Mouse (Mus musculus) spleen, adult 12 weeks (tissue): ENCODE data around the gene Mal.

Source experiments
- DNase-seq: peaks from one replicate; pipeline ENCODE4 v3.0.0; 2022; ENCODE audit warnings: low spot score

The Mal gene

DNA sequence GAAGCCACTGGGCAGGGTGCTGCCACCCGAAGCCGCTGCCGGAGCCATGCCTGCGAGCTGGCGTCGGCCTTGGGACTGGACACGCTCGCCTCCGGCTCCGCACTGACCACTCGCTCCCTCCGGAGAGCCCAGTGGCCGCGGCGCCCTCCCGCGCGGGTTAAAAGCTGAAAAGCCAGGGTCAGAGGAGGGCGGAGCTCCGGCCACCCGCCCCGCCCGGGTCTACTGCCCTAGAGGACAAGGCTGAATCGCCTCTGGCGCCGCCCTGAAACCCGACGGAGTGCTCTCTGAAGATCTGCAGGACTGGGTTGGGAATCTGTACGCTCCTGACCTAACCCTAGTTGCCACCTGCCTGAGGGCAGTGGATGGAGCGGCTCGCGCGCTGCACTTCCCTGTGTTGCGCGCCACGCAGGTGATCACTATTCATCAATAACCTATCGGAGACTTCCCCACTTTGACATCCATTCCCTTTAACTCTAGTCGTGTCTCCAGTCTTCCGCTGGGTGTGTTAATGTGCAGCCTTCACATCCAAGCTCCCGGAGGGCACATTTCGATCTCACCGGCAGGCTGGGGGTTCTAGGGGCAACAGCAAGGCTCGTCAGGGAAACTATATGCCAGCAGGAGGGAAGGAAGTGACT lies at the start of gene Mal:
Mal (minus strand) TSS at position 610 of the 635 bp plus-strand sequence.
- DNase-seq, result no peak

- no peak for DNase-seq
Measured at GRCm38 (mm10) chr2:127705267-127705666, 48.8 kb upstream of the Mal start.

GRCm38 (mm10) chr2:127689239-127689638 lies 32.7 kb upstream of the Mal start:
- no peak for DNase-seq

DNA sequence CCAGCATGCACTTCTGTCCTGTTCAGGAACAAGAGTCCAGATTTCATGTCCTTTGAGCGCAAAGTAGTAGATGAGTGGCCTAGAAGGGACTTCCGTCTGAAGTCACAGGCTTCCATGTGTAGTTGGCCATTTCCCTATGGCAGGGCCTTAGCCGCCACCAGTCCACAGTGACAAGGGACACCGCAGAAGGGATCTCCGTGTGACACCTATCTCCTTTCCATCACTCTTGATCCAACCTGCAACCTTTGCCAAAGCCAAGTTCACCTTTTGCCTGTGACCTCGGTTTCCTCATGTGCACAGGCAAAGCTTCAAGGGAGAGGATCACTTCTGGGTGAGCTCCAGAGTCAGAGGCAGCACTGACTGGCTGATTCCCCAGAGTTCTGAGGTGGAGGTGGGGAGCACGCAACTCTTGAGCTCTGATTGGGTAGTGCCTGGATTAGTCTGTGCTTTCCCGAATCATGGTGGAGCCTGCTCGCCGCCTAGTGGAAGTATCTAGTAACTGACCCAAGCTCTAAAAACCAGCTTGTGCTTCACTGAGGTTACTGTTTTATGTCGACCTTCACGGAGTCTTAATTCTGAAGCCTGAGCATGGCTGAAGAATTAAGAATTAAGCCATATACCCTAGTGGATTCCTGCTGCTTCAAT lies 27.3 kb upstream of the Mal start:
- DNase-seq, result no peak

- DNase-seq, result no peak
Measured at GRCm38 (mm10) chr2:127667843-127668506, 11.5 kb upstream of the Mal start.

DNA sequence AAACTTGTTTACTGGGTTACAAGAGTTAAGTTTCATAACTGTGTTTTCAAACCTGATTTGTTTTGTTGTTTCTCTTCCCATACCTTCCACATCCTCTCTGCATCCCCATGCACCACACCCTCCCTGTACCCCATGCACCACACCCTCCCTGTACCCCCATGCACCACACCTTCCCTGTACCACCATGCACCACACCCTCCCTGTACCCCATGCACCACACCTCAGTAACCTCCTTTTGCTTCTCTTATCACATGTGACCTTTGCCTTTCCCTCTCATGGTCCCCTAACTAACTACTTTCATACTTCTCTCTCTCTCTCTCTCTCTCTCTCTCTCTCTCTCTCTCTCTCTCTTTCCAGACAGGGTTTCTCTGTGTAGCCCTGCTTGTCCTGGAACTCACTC lies 10.5 kb upstream of the Mal start:
- DNase-seq, result no peak

- no peak for DNase-seq
Measured at GRCm38 (mm10) chr2:127662708-127663107, 6.2 kb upstream of the Mal start.

DNA sequence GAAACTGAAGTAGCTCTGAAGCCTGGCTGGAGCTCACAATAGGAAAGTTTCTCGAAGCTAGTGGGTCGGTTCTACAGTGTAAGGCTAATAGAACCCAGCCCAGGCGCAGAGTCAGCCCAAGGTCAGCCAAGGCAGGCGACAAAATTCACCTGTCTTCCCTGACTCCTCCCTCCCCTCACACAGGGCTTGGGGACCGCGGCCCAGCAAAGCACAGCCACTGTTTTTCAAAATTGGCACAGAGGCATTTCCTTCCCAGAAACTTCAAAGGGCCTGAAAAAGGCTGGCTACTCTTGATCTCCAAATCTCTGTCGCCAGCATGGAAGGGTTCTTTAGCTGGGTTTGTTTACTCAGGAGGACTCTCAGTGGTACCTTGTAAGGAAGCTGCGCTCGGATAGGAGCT lies 1.1 kb downstream of the Mal start:
- DNase-seq, result no peak

- DNase-seq, result no peak
Measured at GRCm38 (mm10) chr2:127654786-127655185, 1.7 kb downstream of the Mal start.

- DNase-seq, result no peak
Measured at GRCm38 (mm10) chr2:127652805-127653204, 3.7 kb downstream of the Mal start.

GRCm38 (mm10) chr2:127652335-127652734 lies 4.2 kb downstream of the Mal start:
- no peak for DNase-seq

DNA sequence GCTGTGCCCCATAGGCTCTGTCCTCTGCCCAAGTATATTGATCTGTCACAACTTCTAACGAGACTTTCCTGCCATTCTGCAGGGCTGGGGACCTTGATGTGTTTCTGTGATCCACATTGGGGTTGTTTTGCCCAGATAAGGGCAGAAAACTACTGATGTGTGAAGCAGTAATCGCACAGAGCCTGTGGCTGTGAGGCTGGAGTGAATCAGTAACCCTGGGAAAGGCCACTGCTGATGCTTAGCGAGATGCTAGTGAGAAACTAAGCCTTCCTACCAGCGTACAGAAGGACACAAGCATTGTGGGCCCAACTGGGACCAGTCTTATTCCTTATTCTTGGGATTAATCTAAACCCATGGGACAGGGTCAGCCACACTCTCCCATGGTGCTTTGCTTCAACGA lies 4.9 kb downstream of the Mal start:
- no peak for DNase-seq

GRCm38 (mm10) chr2:127649921-127650320 lies 6.6 kb downstream of the Mal start:
- DNase-seq, result no peak

DNA sequence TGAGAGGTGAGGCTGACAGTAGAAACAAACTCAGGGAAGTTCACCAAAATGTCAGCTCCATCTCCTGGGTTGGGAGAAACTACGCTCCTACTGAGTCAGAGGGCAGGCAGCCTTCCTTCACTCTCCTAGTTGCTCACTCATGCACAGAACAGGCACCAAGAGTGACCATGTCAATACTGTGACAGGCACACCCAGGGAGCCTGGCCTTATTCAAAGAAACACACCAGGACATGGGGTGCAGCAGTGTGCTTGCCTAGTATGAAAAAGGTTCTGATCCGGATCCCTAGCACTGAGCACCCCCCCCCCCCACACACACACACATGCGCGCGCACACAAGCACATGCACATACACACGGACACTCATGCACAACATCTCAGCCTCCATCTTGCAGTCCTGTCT lies 8.3 kb downstream of the Mal start:
- no peak for DNase-seq

GRCm38 (mm10) chr2:127646875-127647274 lies 9.6 kb downstream of the Mal start:
- no peak for DNase-seq

DNA sequence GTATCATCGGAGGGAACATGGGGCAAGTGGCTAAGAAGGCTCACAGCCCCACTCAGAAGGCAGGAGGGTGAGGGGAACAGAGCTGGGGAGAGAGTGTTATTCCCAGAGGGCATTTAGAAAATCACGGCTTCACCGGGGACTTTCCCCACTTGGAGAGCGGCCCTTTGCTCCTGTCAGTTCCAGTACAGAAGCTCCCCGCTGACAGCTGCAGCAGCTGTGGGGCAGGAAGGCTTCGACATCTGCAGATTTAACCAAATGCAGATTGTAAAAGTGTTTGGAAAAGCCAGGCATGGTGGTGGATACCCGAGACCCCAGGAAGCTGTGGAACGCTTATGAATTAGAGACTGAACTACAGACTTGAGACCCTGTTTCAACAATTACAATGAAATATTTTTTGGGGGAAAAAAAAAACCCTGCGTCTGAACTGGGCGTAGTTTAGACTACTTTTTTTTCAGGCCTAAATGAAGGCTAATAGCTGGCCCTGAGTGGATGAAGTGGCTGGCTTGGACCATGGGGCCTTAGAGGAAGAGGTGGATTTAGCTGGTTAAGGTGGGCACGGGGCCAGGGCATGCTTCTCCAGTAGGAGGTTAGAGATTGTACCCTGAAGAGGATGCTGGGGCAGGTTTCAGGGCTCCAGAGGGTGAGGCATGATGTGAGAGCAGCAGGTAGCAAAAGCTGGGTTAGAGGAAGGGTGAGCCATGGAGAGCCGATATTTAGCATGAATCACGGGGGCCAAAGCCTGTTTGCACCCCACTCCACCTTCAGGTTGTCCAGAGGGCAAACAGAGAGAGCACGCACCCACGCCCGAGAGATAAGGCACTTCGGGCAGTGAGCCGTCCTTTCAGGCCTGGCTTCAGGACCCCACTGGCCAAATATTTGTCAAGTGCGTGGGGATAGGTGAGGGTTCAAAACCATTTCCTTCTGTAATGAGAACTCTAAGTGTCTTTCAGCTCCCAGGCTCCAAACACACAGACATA lies 12.5 kb downstream of the Mal start:
- DNase-seq, result no peak

DNA sequence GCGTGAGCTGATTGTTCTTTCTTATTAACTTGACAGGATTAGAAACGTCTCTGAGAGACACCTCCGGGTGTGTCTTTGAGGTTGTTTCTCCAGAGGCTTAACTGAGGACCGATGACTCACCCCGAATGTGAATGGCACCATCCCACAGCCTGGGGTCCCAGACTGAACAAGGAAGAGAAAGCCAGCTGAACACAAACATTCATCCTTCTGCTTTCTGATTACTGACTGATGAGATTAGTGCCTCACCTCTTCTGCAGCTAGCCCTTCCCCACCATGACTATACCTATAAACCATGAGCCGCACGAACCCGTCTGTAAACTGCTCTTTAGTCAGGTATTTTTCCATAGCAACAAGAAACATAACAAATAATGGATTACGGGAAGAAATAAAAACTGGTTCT lies 17.5 kb downstream of the Mal start:
- DNase-seq, result no peak

DNA sequence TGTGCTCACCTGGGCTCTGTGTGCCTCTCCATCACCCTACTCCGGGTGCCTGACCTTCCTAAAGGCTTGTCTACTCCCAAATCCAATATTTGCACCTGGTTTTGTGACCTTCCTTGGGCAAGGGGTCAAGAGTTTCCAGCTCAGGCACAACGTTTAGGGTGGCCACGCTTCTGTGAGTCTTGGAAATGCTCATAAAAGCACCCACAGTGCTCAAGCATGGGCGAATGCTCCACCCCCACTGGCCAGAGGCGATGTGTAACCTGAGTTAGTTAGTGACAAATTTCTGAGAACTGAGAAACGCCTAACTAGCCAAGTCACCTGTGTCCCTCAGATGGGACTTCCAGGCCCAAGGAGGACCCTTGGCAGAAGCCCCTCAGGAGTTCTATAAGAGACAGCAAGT lies 20.9 kb downstream of the Mal start:
- DNase-seq, result no peak

DNA sequence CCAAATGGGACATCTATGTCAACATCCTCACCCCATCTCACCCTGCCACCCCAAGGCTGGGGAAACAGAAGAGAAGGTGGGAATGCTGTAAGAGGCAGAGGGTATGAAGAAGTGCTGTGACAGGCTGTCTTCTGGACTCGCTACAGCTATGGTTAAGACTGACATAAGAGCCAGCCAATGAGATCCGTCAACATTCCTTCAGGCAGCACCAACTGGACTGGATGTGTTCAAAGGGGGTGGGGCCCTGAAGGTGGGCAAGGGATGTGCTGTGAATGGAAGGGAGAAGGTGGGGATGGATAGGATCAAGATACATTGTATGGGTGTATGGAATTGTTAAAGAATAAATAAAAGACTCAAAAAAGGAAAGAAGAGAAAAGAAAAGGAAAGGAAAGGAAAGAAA lies 23.9 kb downstream of the Mal start:
- DNase-seq, result no peak

GRCm38 (mm10) chr2:127627990-127628570 lies 28.4 kb downstream of the Mal start:
- no peak for DNase-seq

DNA sequence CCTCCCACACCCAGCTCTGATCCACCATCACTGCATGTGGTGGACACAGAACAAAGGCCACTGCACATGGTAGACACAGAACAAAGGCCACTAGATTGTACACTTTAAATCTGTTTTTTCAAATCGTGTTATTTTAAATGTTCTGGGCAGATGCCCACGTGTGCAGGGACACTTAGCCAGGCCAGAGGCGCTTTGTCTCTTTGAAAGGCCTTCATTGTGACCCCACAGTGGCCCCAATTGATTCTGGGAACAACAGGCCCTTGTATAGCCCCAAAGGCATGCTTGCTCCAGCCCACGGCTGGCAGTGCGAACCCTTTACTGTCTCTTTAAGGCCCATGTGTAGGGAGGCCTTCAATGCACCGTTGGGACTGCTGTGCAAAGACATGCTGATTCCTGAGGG lies 29.1 kb downstream of the Mal start:
- no peak for DNase-seq

- no peak for DNase-seq
Measured at GRCm38 (mm10) chr2:127625659-127626058, 30.8 kb downstream of the Mal start.
